In the genomic region with DNA sequence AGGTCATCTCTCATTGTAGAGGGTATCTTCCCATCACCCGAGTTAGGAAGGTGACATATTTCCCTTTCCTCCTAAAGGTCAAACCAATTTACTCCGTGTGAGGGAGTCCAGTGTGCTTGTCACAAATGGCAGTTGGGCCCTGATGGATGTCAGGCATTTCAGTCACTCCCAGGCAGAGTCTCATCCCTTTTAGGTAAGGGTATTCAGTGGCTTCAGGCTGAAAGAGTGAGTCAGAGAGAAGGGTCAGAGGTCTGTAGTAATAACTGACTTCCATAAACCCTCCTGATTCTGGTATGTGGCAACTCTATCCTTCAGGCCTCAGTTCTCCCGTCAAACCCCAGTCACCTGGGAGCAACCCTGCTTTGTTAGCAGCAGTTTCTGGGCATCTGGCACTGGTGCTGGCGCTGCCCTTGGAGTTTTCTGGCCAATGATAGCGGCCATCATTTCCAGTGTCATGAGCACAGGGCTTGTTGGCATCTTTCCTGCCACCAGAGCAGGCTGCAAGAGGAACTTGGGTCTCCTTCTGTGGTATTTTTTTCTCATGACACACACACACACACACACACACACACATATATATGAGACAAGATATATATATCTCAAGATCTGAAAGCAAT, we compare ENCODE assay signal across 18 mouse cellular contexts.
DNase-seq lines count a peak whose midpoint lies in the region; ATAC-seq and TF ChIP-seq lines count a peak whose summit lies in the region.
"Had no signal": no experiment of that assay in that cellular context is flagged by ENCODE, and none has a peak within 500 bp of the region (broad histone marks: within the 10 kb centered on the region; RNA-seq: fewer than 3 reads in every experiment).

No protein-coding gene starts in this region.

- no peaks in the 10 kb centered on the region for H3K36me3 ChIP-seq in kidney, embryonic 16.5 days (ENCODE audit: insufficient read depth, low read length)
- H3K36me3 ChIP-seq: forebrain, embryonic 10.5 days; hindbrain, embryonic 15.5 days; midbrain, embryonic 10.5 days; stomach, embryonic 15.5 days had no signal

- no peak for TF ChIP-seq CTCF in layer of hippocampus, adult 2 months (conservative IDR thresholded peaks at IDR 0.05)

- H3K4me2 ChIP-seq in kidney, embryonic 16.5 days (replicated peaks; ENCODE audit: low read depth, low read length) = no peak overlapping the region
- H3K4me2 ChIP-seq: hindbrain, embryonic 15.5 days; stomach, embryonic 15.5 days had no signal

- no peak overlapping the region for H3K27ac ChIP-seq in kidney, embryonic 16.5 days (ENCODE audit: low read length)
- no peak overlapping the region for H3K27ac ChIP-seq in layer of hippocampus, adult 2 months
- H3K27ac ChIP-seq: forebrain, embryonic 10.5 days; hindbrain, embryonic 15.5 days; liver, embryonic 14.5 days; midbrain, embryonic 10.5 days; stomach, embryonic 15.5 days had no signal

- H3K27me3 ChIP-seq in kidney, embryonic 16.5 days (ENCODE audit: insufficient read depth, low read length) = no peaks in the 10 kb centered on the region
- H3K27me3 ChIP-seq: hindbrain, embryonic 15.5 days; stomach, embryonic 15.5 days had no signal

- no peaks in the 10 kb centered on the region for H3K9me3 ChIP-seq in kidney, embryonic 16.5 days (ENCODE audit: low read length)
- H3K9me3 ChIP-seq: forebrain, embryonic 10.5 days; hindbrain, embryonic 15.5 days; midbrain, embryonic 10.5 days; stomach, embryonic 15.5 days had no signal

- DNase-seq in embryo, embryonic 10 days (ENCODE audit: low spot score) = peak; percentile 23
- no peak for DNase-seq in embryo, embryonic 11 days
- DNase-seq in kidney, adult 11 months = no peak
- peak; percentile 66 for DNase-seq in brain, adult 2 months (ENCODE audit: low read depth, low spot score)
- DNase-seq in cerebellum, postnatal 25 days = peak; percentile 58 to 71
- no peak for DNase-seq in layer of hippocampus, adult 2 months (ENCODE audit: low spot score in 2 of 2)
- DNase-seq in ovary, postnatal 36 days (ENCODE audit: low spot score) = no peak
- DNase-seq: kidney, postnatal 10 days; right cerebral cortex, adult 18-20 months; spleen, adult 18-20 months had no signal

- H3K9ac ChIP-seq in kidney, embryonic 16.5 days (replicated peaks; ENCODE audit: low read length) = no peak overlapping the region
- H3K9ac ChIP-seq: hindbrain, embryonic 15.5 days; liver, embryonic 14.5 days; stomach, embryonic 15.5 days had no signal

- peak; percentile 72 for ATAC-seq in kidney, embryonic 16.5 days (ENCODE audit: low FRiP score, low TSS enrichment)
- ATAC-seq: lung, postnatal 0 days had no signal

- H3K4me3 ChIP-seq in kidney, embryonic 16.5 days (ENCODE audit: low read length) = no peak overlapping the region
- no peak overlapping the region for H3K4me3 ChIP-seq in layer of hippocampus, adult 2 months
- H3K4me3 ChIP-seq: forebrain, embryonic 10.5 days; hindbrain, embryonic 15.5 days; midbrain, embryonic 10.5 days; myocyte; stomach, embryonic 15.5 days had no signal

- peaks cover 5% of the 10 kb centered on the region for H3K4me1 ChIP-seq in kidney, embryonic 16.5 days (ENCODE audit: insufficient read depth, low read length)
- H3K4me1 ChIP-seq: hindbrain, embryonic 15.5 days; stomach, embryonic 15.5 days had no signal

- WGBS in kidney, embryonic 16.5 days = 41% methylated on average over 5 of the region's 5 CpGs

Comparison
In these comparisons a context has a peak if more than half of its experiments do, and no peak if none do; other contexts are left out.
1. DNase-seq: peak in embryo, embryonic 10 days (single experiment), brain, adult 2 months (single experiment) and cerebellum, postnatal 25 days (2 of 2); none in embryo, embryonic 11 days (single experiment), kidney, adult 11 months (single experiment), layer of hippocampus, adult 2 months (0 of 2) and ovary, postnatal 36 days (single experiment).